Mouse (Mus musculus) testis, adult 2 months (tissue): Measurements from ENCODE around the gene Epsti1. TPM values are rescaled to one million over a fixed set of nuclear protein-coding genes. Genes with fewer than 3 reads are reported as not detected.
"Not testable (repeated sequence)": the region's sequence is repeated elsewhere in the genome, so short reads cannot be mapped to it uniquely, and the experiment has no call there.

Source experiments
- H3K27ac ChIP-seq: fragments of 200-500 bp; 2 replicates; pipeline ENCODE4 v1.5.1; 2012; ENCODE audit warnings: low read depth, low read length; ENCODE audit not compliant: control insufficient read depth, insufficient read depth
- H3K27me3 ChIP-seq: fragments of 200-500 bp; 2 replicates; pipeline ENCODE4 v1.6.1; 2012; ENCODE audit warnings: mild to moderate bottlenecking, low read length, moderate library complexity; ENCODE audit not compliant: control insufficient read depth, insufficient read depth
- H3K36me3 ChIP-seq: fragments of 200-500 bp; 2 replicates; pipeline ENCODE4 v1.6.1; 2012; ENCODE audit warnings: mild to moderate bottlenecking, low read length; ENCODE audit not compliant: control insufficient read depth, insufficient read depth
- H3K4me1 ChIP-seq: fragments of 200-500 bp; 2 replicates; pipeline ENCODE4 v1.6.1; 2012; ENCODE audit warnings: low read length; ENCODE audit not compliant: control insufficient read depth, insufficient read depth
- H3K4me3 ChIP-seq: fragments of 200-500 bp; 2 replicates; pipeline ENCODE4 v1.5.1; 2012; ENCODE audit warnings: low read depth, mild to moderate bottlenecking, low read length, moderate library complexity, mixed read lengths; ENCODE audit not compliant: control insufficient read depth
- CTCF ChIP-seq: fragments of 200-500 bp; IDR thresholded peaks from 2 replicates; pipeline ENCODE4 v1.5.1; 2012; ENCODE audit warnings: low read depth, mild to moderate bottlenecking, inconsistent platforms, low read length, moderate library complexity; ENCODE audit not compliant: control insufficient read depth, insufficient read depth, insufficient replicate concordance
- POLR2A ChIP-seq: fragments of 200-500 bp; IDR thresholded peaks from 2 replicates; pipeline ENCODE4 v1.6.1; 2012; ENCODE audit warnings: low read depth, mild to moderate bottlenecking, inconsistent platforms, low read length, moderate library complexity; ENCODE audit not compliant: control insufficient read depth
- polyA plus RNA-seq: library from polyadenylated mRNA; depleted of rRNA; stranded (reverse); fragments of >200 nt; gene quantifications from 2 replicates; pipeline ENCODE4 v1.2.3, GENCODE M21; 2012

Epsti1 gene
- polyA plus RNA-seq, 1 experiment, result 9.8 TPM

DNA sequence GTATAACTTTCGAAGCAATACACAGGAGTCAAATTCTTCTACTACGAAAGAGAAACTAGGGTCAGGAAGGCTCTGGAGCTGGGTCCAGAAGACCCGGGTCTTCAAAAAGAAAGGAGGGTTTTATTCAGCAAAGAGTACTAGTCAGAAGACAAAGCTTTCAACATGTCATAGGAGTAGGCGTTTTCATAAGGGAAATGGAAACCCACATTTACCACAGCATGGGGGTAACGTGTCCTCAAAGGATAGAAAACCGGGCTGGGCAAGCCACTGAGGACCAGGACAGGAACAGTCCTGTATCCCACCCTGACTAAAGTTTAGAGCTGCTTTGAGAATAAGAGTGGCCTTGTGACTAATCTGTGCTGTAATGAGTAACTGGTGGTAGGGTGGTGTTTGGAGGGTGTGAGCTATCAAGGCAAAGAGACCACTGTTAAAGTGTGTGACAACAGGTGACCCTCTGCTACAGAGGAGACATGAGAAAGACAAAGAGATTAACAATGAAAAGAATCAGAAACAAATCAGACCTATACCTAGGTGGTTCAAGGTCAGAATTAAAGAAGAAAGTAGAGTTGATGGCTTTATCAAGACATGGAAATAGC lies 32.6 kb upstream of the Epsti1 start:
- H3K4me1 ChIP-seq, result peaks cover 5% of the 10 kb centered on the region; the same call in 1 of the 2 replicates
- TF ChIP-seq POLR2A (no peak), CTCF (no peak)
- H3K36me3 ChIP-seq, result peaks cover 2% of the 10 kb centered on the region; the same call in 1 of the 2 replicates
- no peak overlapping the region for H3K4me3 ChIP-seq
- no peaks in the 10 kb centered on the region for H3K27me3 ChIP-seq
- H3K27ac ChIP-seq, result no peak overlapping the region

- H3K27me3 ChIP-seq, result no peaks in the 10 kb centered on the region
- peaks cover 2% of the 10 kb centered on the region; the same call in 1 of the 2 replicates for H3K36me3 ChIP-seq
- H3K4me3 ChIP-seq, result peak within 1 kb of the TSS; percentile 98
- peaks cover 5% of the 10 kb centered on the region; the same call in 1 of the 2 replicates for H3K4me1 ChIP-seq
- H3K27ac ChIP-seq, result peak within 1 kb of the TSS; percentile 81
- peak; percentile 91 for TF ChIP-seq POLR2A
- no peak for TF ChIP-seq CTCF
Measured at GRCm38 (mm10) chr14:77874304-77875241, 29.5 kb upstream of the Epsti1 start, which contains the start of gene Dnajc15. Gene Dnajc15, minus strand, starts transcription at chr14:77875125.

GRCm38 (mm10) chr14:77876199-77876598 lies 27.8 kb upstream of the Epsti1 start:
- H3K27ac ChIP-seq, result no peak overlapping the region
- TF ChIP-seq POLR2A (no peak), CTCF (no peak)
- no peaks in the 10 kb centered on the region for H3K27me3 ChIP-seq
- H3K36me3 ChIP-seq, result no peaks in the 10 kb centered on the region
- H3K4me1 ChIP-seq, result peaks cover 3% of the 10 kb centered on the region; the same call in 1 of the 2 replicates
- no peak overlapping the region for H3K4me3 ChIP-seq

GRCm38 (mm10) chr14:77877876-77878275 lies 26.2 kb upstream of the Epsti1 start:
- H3K27ac ChIP-seq, H3K36me3 ChIP-seq, H3K4me3 ChIP-seq, H3K27me3 ChIP-seq, H3K4me1 ChIP-seq: not testable (repeated sequence)

- no peak for TF ChIP-seq POLR2A
- TF ChIP-seq CTCF, result no peak
- H3K27me3 ChIP-seq, result no peaks in the 10 kb centered on the region
- H3K27ac ChIP-seq, result no peak overlapping the region
- H3K4me1 ChIP-seq, result no peaks in the 10 kb centered on the region
- H3K36me3 ChIP-seq, result no peaks in the 10 kb centered on the region
- no peak overlapping the region for H3K4me3 ChIP-seq
Measured at GRCm38 (mm10) chr14:77881998-77882397, 22.0 kb upstream of the Epsti1 start.

DNA sequence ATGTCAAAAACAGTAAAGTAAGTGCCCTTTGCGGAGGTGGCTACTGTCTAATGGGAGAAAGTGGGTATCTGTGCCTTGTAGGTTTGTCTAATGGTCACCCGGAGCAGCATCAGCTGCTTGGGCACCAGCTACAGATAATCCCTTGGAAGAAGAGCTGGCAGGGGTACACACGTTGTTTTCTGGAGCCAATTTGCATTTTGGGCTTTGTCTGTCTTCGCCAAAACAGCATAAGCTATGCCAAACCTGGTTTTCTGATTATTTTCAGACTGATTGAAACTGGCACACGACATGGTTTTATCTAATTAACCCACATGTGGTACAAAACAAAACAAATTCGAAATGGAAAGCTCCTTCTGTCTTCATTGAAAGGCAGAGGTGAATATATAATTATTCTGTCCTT lies 21.4 kb upstream of the Epsti1 start:
- Histone ChIP-seq H3K4me3 (no peak overlapping the region), H3K27ac (no peak overlapping the region), H3K27me3 (no peaks in the 10 kb centered on the region), H3K4me1 (no peaks in the 10 kb centered on the region), H3K36me3 (no peaks in the 10 kb centered on the region)
- TF ChIP-seq CTCF (no peak), POLR2A (no peak)

GRCm38 (mm10) chr14:77886376-77886775 lies 17.7 kb upstream of the Epsti1 start:
- Histone ChIP-seq H3K4me1 (no peaks in the 10 kb centered on the region), H3K4me3 (no peak overlapping the region), H3K36me3 (no peaks in the 10 kb centered on the region), H3K27me3 (no peaks in the 10 kb centered on the region), H3K27ac (no peak overlapping the region)
- TF ChIP-seq POLR2A (no peak), CTCF (no peak)

- H3K4me1 ChIP-seq, result no peaks in the 10 kb centered on the region
- H3K4me3 ChIP-seq, result no peak overlapping the region
- H3K27me3 ChIP-seq, result no peaks in the 10 kb centered on the region
- no peaks in the 10 kb centered on the region for H3K36me3 ChIP-seq
- no peak overlapping the region for H3K27ac ChIP-seq
- TF ChIP-seq POLR2A (no peak), CTCF (no peak)
Measured at GRCm38 (mm10) chr14:77886941-77887340, 17.1 kb upstream of the Epsti1 start.
